Mouse (Mus musculus) left cerebral cortex, adult 8-10 months (tissue): ENCODE measurements at regions not wholly inside any gene's neighbourhood (a gene's known extent, or its start where the extent isn't known, plus 50 kb on each side); places are given as distances from the start of the nearest gene placed in this dataset.
"Not testable (repeated sequence)": the region's sequence is repeated elsewhere in the genome, so short reads cannot be mapped to it uniquely, and the experiment has no call there.

Experiments
- DNase-seq, 2 experiments: peaks; one replicate each; pipeline ENCODE4 v3.0.0; 2022; ENCODE audit warnings: low spot score in 2 of 2

DNA sequence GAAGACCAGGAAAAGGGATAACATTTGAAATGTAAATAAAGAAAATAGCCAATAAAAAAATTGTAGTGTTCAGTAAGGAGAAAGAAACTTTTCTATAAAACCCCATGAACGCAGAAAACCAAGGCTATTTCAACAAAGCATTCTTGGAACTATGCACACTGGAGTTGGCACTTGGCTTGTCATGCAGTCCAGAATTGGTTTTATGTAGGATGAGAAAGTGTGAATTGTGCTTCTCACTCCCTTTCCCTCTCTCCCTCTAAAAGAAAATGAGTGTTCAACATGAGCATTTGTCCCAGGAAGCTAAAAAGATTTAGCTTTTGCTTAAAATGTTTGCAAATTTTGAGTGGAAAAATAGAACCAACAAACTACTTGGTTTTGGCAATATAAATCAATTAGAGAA lies 841.6 kb upstream of the Adam24 start:
- peak in 1 of 2 experiments; percentile 29 for DNase-seq

DNA sequence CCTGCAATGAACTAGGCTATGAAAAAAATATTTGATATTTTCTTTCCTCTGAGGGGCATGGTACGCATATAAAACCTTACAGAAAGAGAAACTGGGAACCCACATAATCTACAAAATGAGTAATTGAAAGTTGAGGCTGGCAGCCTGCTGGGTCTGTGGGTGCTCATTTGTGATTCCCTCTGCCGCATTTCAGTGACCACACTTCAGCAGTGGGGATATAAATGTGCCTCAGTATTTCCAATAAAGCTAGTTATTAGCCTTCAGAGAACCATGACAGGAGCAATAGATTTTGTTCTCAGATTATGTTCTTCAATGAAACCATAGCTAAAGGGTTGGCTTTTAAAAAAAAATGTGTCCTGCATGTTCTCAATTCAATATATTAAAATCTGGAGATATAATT lies 828.0 kb upstream of the Adam24 start:
- DNase-seq, result no peak

DNA sequence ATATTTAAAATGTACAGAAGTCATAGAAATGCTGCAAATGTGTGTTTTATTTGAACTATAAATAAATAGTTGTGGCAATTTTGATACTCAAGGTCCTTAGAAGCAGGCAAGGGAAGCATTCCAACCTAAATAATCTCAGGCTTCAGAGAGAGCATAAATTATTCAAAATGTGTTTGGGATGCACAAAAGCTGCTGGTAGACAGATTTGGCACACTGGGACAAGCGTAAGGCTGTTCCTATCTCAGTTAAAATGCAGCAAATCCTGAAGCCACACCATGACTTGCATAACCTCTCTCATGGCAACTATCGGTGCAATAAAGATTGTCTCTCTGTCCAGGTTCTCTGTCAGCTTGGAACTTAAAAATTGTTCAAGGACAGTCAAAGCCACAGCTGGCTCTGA lies 812.3 kb upstream of the Adam24 start:
- no peak for DNase-seq

DNA sequence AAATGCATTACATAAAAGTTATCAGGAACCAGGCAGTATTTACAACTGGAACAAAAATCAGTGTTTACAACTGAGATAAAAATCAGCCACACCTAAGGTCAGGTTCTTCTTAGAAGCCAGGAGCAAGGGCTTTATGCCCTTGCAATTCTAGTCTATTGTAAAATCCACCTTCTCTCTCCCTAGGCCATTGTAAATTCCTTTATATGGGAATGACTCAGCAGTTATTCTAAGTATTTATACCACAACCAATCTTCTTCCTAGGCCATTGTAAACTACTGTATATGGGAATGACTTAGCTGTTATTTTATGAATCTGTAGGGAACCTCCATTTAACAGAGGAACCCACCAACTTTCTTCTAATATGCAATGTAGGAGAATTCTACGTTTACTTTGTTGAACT lies 772.6 kb upstream of the Adam24 start:
- no peak for DNase-seq

DNA sequence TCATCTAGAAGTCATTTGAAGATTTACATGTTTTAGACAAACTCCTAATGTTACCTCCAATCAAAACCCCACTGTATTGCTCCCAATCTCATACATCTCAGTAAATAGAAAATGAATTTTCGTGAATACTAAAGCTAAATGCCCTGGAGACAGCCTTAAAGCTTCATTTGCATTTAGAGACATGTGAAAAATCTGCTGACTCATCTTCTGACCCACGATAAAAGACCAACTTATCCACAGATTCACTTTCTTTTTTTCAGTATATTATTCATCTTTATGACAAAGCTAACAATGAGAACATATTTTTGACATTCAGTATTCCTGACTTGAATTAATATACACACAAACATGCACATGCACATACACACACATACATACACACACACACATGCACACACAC lies 762.0 kb upstream of the Adam24 start:
- DNase-seq, result no peak

DNA sequence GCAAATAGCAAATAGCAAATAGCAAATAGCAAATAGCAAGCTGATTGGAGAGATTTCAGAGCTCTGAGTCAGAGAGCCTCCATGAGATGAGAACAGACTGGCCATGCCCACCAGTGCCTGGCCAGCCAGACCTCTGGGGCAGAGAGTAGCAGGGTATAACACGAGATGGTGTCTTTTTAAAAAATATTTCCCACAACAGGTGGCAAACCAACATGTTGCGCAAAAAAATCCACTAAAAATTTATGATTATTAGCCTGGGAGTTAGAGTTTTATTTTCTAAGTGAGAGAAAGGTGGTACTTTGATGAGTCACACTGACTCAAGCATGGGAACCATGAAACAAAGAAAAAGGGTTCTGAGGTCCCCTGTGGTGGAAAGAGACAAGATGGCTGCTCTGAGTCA lies 753.5 kb upstream of the Adam24 start:
- no peak for DNase-seq

DNA sequence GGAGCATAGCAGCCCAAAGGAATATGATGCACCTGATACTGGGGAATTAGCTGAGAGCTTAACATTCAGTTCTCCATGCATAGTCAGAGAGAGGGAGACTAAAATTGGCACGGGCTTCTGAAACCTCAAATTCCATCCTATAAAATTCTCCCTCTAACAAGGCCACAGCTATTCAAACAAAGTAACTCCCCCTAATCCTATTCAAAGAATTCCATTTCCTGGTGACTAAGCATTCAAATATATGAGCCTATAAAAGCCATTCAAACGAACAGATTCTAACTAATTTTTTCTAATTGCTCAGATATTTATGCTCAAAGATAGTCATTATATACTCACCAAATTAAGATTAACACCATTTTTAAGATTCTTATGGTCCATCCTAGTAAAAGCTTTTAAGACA lies 751.1 kb upstream of the Adam24 start:
- no peak for DNase-seq

DNA sequence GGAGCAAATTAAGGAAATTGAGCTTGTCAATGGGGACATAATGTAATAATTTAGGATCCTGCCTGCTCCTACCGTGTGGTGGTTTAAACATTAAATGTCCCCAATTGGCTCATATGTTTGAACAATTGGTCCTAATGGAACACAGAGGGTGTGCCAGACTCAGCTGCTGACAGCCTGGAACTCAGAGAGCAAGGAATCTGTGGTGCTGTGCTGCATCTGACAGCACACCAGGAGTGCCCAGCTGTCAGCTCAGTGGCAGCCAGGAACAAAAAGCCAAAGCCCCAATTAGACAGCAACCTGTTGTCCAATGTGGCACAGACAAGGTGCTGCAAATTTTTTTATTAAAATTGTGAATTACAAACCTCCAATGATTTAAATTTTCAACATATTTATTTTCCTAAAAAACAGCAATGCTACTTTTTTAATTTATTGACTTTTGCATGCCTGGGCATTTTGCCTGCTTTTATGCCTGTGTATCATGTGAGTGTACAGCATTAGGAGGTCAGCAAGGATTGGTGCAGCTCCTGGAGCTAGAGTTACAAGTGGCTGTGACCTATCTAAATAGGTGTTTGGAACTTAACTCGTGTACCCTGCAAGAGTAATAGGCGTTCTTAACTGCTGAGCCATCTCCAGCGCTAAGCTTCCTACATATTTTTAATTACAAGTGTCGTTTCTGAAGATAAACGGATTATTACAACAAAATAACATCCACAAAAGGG lies 724.5 kb upstream of the Adam24 start:
- no peak for DNase-seq

DNA sequence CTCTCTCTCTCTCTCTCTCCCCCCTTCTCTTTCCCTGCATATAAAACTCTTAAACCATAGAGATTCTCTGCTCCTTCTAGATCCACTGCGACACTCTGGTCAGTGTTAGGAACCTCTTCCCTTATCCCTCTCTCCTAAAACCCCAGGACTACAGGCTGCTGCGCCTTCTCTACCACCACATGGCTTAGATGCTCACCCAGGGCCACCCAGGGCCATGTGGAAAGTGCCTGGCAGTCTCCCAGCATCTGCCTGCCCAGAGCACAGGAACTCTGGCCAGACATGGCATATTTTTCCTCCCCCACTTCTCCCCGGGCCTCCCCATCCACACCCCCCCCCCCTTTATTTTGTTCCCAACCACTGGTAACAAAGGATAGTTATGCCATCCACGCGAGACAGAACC lies 720.4 kb upstream of the Adam24 start:
- DNase-seq, result no peak

DNA sequence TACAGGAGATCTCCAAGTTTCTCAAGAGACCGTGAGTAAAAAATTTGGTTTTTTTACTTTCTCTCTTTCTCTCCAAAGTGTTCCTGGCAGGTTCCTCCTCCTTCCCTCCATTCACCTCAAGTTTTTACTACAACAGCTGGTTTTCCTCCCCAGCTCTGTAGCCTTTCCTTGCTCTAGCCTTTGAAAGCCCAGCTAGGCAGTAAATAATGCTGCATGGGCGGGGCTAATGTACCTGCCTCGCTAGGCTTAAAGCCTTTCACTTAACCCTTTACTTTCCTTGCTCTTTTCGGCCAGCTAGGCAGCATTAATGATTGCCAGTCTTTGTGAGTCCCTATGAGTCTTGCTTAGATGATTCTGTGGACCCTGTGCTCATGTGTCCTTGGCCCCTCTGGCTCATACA lies 720.0 kb upstream of the Adam24 start:
- DNase-seq, result no peak

DNA sequence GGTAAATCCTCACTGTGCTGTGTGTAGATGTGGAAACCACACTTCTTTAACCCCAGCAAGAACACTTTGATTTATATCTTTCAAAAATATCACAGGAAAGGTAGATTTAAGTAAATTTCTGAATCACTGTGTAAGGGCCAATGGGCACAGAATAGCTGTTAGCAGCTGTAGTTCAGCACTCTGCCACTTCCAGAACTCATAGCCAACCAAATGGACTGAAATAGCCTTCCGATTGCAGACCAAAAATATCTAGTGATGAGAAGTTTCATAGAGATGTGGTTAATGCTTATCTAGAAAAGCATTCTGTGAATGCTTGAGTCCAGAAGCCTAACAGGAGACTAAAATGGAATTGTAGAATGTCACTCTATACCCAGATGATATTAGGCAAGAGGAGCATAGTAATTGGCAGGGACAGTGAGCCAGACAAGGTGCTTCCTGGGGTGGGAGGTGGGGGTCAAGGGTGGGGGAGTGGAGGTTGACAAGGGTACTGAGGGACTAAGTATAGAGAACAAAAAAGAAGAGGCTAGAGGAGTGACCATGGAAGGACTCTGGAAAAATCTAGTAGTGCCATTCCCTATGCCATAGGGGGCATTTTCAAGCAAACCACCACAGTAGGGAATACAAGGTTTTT lies 669.6 kb upstream of the Adam24 start:
- DNase-seq, result no peak

DNA sequence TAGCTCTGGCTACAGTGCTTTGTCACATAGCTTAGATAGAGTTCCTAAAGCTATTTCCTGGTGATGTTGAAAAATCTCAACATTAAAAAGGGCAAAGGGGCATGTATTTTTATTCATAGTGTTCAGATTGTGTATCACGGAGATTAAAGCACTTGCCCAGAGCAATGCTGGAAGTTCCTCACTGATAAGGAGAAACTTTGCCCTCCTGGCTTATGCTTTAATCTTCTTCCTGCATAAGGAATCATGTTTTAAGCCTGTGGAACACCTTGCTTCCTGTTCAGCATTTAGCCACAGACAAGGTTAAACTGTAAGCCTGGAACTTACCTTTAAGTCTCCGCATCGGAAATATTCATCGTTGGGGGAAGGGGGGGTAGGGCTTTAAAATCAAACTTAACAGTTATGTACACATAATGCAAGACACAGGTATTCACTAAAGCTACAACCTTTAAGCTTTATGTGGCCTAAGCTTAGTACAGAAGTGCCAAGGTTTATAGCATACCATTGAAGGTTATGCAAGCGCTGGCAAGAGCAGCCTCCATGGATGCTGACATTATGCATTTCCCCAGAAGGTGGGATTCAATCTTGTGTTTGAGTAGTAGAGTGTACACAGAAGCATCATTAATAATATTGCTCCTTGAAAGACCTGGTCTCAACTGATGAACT lies 655.5 kb upstream of the Adam24 start:
- no peak for DNase-seq

DNA sequence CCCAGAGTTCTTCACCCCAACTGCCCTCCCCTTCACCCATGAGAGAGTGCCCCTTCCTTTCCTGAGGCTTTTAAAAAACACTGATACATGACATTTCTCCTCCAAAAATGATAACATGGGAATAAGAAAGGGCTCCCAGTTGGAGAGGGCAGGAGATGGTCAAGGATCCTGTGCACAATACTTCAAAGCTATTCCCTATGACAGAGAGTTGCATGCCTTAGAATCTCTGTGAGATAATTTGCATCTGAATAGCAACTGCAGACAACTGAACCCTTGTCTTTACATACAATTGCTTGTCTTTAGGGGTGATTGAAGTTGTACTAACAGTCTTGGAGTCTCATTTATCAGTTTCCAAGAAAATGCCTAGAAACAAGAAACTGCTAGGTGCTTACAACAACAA lies 610.7 kb upstream of the Adam24 start:
- DNase-seq, result no peak

DNA sequence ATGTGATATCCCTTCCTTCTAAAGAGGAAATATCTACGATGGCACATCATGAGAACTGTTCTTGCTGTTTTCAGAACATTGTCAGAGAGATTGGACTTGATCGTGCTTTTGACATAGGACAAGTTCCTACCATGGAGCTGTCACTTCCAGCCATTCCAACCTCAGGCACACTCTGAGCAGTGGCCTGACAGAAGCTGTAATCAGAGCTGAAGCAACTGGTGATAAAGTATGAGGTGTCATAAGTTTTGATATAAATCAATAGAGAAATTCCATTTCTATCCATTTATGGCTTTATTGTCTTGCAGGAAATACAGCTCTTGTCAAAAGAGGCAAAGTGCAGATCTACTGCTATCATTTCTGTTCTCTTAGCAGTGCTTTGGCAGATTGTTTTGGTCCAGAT lies 603.7 kb upstream of the Adam24 start:
- no peak for DNase-seq

DNA sequence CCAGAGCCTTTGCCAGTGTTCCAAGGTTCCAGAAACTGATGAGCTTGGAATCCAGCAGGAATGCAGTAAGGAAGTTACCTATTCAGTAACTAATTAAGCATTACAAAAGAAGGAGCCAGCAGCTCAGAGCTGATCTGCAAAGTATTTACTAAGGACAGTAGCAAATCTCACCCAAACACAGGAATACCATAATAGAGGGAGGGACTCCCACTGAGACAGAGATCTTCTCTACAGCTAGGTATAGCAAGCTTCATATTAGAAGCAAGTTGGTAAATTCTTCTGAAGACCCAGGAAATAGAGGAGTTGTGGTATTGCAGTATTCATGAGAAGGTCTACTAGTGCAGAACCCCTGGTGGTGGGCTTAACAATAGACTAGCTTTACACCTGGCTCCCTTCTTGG lies 593.9 kb upstream of the Adam24 start:
- DNase-seq, result not testable (repeated sequence)

DNA sequence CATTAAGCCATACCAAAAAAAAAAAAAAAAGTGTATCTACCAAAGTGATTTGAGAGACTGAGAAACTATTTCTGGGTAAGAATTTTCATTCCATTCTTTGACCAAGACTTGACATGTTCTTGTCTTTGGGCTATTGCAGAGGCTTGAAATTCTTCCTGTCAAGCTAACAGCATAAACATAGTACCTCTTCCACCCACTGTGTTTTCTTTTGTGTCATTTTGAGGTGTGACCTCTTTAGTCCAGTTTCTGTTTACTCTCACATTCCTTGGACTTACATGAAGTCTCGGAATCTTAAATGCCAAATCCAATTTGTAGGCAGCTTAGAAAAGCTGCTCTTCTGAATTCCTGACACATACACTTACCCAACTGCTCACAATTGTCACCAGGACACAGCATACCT lies 590.7 kb upstream of the Adam24 start:
- DNase-seq, result no peak

DNA sequence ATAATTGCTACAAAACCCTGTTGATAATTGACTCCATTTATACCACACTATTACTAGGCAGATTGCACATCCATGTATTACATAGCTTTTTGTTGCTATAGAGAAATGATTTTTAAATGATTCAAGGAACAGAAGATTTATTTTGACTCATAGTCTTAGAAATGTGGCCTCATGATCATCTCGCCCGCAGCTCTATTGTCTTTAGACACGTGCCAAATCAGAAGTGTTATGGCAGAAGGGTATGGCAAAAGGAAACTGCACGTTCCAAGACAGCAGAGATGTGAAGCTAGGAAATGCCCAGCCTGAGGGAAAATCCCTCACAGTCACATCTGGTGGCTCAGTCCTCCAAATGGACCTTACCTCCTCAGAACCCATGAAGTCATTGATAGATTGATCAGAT lies 585.5 kb upstream of the Adam24 start:
- no peak for DNase-seq

DNA sequence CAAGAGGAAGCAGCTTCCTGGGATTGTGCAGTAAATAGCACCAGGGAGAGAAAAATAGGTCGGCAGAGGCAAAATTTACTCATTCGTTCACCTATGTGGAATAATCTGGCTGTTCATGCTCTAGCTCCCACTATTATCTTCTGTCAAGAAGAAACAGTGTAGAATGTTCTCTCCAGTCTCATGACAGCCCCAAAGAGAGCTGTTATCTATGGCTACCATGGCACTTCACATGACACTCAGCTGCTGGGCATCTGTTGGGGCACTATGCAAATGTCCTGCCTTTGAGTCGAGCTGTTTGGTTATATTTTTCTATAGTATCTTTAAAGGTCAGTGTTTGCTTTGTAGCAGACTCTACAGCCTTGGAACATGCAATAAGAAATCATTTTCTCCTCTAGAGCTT lies 550.5 kb upstream of the Adam24 start:
- DNase-seq, result no peak

DNA sequence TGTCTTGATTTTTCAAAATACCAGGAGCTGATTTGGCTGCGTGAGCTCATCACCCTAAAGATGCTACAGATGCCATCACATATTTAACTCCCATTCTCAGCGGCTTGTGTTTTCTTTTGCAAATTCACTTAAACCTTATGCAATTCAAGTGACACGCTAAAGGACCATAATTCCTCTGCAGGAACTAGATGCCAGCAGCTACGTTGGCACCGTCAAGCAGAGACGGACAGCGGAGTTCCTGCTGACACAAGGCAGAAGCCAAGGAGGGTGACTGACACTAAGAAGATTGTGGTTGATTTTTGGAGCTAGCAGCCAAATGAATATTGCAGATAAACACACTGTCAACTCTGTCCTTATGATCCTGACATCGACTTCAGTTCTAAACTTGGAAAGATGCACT lies 547.7 kb upstream of the Adam24 start:
- no peak for DNase-seq

DNA sequence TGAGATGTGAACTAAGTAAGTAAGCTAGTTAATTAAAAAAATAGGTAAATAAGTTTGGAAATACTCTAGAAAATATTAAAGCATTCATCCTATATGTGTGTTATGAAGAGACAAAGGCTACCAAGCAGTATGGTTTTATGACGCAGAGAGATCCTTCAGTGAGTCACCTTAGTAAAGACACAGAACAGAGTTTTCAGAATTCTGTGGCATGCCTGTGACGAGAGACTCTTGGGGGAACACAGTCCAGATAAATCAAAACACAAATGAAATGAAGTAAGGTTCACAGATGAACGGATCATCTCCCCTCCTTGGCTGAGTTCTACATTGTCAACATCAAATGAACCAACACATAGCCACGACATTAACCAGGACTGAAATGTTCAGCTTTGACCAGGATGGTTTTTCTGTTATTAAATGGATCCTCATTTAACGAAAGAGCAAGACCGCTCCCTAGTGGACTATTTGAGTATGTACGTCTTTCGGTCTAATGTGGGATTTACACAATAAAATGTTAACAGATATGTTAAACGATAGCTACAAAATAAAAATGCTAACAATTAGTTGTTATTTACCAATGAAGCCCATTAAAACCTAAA lies 542.1 kb upstream of the Adam24 start:
- DNase-seq, result peak in 1 of 2 experiments; percentile 6

DNA sequence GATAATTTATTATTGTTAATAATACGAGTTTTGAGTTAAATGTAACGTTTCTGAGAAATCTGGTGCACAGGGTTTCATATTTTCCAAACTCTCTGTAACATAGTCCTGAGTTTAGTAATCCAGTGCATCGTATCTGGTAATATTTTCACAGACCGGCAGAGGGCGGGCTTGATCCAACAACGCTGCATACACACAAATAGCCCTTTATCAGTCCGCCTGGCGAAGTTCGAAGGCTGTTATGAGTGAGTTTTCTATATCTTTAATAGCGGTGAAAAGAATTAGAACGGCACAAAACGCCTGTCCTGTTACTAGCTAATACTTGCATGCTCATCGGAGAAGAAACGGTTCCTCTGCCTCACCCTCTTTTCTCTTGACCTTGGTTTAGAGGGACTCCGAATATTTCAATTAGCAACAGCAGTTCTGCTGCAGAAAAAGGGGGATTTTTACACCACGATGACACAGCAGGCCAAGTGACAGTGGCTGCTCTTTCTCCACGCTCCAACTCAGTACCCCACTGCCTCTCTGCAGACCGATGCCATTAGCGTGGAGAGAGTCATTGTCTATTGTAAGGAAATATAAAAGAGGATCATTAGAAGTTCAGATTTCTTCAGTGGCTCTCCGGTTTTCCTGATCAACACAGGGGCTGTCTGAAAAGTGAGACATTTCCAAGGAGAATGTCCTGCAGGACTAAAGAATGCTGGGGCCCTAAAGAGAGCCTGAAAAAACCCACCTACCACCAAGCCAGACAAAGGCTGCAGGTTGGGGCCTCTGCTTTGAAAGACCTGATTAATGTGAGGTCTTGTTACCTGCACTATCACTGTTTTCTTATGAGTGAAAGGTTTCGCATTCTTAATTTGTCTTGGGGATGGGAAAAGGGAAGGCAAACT lies 523.7 kb upstream of the Adam24 start:
- peak; percentile 40 to 60 for DNase-seq

DNA sequence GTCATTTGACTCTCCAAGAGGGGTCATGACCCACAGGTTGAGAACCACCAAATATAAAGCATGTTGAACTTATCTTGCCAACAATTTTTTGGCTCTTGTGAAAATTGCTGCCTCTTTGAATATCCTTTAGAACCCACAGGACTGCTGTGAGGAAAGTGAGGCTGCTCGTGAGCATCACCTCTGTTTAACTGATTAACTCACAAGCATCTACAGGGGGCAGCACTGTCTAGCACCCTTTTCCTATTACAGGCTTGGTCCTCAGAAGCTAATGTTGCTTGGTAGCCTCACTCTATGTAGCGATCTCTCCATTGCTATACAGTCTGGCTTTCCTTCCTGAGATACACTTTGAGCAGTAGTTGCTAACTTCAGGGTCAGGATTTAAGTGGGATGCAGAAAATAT lies 522.4 kb upstream of the Adam24 start:
- no peak for DNase-seq
